Mouse (Mus musculus): ENCODE measurements at regions not wholly inside any gene's neighbourhood (a gene's known extent, or its start where the extent isn't known, plus 50 kb on each side); places are given as distances from the start of the nearest gene placed in this dataset.

DNA sequence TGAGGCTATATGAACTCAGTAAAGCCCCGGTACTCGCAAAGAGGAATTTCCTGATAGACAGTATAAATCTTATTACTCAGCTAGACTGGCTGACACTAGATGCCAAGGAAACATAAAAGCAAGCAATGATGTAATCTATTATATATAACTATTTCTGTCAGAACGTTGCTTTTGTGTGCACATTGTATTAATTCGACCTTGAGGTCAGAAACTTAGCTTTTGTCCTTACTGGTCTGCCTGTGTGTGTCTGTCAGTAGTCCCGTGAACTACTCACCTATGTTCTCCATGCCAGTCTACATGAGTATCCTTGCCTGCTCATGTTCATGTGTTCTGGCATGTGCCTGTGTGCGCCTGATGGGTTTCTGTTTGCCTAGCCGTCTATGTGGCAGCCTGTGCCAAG, 70.5 kb downstream of the Tmx1 start:
- intact Hi-C loops (cut with DNase I): no loop called here

DNA sequence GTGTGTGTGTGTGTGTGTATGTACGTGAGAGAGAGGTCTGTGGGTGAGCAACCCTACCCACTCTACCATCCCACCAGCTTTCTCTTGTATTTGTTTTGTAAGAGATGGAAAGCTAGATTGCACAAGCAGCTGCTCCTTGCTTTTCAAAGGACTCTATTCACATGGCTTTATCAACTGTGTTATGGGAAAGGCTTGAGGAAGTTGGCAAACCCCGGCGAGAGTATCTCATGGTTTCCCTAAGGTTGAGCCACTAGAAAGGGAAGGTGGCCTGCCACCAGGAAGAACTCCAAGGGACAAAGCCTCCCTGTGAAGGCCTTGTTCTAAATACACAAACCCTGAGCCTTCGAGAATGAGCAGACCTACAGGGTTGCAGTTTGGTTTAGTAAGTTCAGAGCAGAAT, 71.8 kb downstream of the Tmx1 start:
- intact Hi-C loops (cut with DNase I): no loop called here

DNA sequence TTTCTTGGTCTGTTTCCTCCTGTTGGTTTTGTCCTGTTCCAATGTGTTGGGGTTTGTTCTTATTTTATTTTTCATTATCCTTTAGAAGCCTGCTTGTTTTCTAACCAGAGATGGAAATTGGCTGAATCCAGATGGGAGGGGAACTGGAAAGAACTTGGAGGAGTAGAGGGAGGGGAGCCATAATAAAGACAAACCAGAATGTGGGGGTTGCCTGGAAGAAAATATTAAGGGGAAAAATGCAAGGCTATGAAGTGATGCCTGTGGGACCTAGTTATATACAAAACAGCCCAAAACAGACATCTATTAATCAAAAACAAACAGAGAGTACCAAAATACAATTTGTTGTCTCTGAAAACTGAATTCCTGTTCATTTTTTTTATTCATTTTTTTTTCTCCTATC, 78.8 kb downstream of the Tmx1 start:
- intact Hi-C loops (cut with DNase I): no loop called here

DNA sequence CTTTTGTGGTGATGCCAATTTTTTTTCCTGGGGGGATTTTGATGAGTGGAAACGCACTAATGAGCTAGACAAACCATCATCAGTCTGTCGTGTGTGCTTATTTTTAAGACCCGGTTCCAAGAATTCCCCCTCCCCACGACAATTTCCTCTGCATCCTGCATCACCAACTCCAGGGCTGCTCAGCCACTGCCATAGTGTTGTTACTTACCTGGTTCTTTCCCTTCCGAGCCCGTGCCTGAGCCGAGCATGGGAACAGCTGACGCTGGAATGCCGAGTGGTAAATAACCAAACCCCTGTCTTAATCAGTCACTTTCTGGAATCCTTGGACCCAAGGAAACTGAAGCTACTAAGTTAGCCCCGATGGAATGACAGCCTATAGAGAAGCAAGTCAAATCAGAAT, 79.3 kb downstream of the Tmx1 start:
- intact Hi-C loops (cut with DNase I): no loop called here

DNA sequence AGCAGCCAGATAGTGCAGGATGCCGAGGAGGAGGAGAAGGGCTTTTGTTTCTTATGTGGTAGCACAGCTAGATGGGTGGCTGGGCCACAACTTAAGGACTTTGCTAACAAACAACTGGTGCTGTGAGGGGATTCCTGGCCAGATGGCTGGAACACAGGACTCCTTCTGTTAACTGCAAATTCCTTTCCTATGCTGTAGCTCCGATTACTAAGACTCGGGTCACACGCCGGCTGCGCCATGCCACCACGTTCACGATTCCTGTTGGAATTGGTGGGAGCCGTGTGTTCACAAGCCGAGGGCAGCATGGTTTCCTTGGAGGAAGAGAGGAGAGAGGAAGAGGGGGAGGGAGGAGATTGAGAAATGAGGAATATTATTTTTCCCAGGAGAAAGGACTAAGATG, 79.9 kb downstream of the Tmx1 start:
- intact Hi-C loops (cut with DNase I): no loop called here

DNA sequence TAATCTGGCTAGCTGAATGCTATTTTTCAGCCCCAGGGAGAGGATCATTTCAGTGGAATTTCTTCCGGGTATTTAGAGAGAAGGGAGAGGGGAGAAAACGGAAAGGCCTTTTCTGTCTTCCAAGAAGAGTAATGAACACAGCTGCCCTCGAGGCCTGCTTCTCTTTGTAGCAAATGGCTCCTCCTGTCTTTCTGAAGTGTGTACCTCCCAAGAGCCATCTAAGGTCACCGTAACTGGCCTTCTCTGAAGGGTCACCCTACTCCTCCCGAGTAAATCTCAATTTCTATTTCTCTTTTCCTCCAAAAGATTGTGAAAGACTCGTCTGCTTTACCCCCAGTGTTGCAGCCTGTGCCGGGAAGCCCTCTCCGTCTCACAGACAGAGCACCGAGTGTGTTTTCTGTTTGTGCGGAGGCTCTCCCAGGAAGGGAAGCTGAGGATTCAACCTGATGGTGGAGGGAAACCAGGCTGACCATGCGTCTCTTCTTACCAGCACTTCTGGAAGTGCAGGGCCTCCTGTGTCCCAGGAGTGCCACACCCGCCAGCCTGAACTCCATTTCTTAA, 80.6 kb downstream of the Tmx1 start:
- intact Hi-C loops (cut with DNase I): no loop called here

DNA sequence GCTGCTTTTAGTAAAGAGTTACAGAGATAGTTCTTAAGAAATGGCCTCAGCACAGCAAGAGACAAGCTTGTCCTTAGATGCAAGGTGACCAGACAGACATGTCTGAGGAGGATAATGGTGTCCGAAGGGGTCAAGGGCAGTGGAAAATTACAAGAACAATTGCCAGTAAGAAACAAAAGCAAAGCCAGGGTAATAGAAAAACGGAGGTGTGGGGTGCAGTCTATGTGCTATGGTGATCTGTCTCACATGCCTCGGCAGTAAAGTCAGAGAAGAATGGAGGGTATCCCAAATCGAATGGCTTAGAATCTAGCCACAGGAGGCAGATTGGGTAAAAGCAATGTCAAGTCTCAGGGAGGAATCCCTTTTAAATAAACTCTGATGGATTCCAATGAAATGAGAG, 86.2 kb downstream of the Tmx1 start:
- intact Hi-C loops (cut with DNase I): no loop called here

DNA sequence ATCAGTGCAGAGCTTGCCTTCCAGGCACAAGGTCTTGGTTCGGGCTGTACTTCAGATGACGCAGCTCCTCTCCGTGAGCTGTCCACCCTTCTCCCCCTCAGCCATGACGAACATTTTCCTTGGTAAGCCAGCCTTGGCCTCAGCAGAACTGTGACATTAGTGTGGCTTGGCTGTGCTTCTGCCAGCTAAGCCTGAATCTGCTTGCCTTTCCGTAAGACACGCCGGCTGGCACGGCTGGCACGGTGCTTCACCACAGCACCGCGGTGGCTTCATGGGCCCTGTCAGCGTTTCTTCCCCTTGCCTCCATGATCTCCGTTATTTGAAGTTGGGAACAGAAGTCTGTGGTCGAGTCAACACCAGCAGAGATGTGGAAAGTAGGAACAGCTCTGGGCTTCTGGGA, 87.0 kb downstream of the Tmx1 start:
- intact Hi-C loops (cut with DNase I): no loop called here

DNA sequence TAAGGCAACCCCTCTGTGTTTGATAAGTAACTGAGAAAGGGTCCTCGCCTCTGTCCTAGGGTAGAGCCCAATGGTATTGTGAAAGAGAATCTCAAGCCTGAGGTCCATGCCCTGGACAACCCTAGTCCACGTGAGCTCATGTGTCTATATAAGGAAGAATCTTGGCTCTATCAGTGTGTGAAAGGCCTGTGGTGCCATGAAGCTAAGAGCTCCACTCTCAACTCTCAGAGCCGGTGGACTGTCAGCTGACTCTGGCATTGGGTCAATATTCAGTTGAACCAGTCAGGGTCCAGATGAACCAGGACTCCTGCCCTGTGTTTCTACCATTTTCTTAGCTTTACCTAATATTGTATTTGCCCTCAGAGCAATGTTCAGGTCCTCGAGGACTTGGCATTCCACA, 88.5 kb downstream of the Tmx1 start:
- intact Hi-C loops (cut with DNase I): no loop called here

DNA sequence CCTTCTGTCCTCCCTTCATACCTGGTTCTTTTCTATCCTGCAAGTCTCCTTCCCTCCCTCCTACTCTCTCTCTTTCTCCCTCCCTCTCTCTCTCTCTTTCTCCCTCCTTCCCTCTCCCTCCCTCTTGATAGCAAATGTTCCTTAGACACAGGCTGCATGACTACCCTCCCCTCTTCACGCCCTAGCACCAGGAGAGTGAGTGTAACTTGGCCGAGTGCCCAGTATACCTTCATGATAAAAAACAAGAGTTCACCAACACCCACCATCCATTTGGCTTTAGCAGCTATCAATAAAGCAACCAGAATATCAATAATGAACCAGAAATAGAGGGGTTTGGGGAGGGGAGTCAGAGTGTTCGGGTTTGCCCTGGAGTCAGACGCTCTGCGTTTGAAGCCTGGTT, 90.4 kb downstream of the Tmx1 start:
- intact Hi-C loops (cut with DNase I): no loop called here

DNA sequence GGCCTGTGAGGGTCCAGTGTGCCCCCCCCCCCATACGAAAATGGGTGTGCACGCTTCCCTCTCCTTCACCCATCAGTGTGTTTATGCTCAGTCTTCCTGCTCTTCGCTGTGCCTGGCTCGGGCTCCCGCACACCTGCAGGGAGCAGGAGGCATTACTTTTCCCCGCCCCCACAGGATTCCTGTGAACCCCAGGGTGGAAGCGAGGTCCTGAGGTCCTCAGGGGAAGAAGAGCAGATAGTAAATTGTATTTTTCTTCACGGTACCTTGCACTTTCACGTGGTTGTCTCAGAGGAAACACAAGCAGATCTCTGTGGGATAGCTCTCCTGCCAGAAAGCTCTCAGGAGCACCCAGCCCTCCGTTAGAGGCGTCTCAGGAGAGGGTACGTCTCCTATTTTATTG, 91.4 kb downstream of the Tmx1 start:
- intact Hi-C loops (cut with DNase I): no loop called here

DNA sequence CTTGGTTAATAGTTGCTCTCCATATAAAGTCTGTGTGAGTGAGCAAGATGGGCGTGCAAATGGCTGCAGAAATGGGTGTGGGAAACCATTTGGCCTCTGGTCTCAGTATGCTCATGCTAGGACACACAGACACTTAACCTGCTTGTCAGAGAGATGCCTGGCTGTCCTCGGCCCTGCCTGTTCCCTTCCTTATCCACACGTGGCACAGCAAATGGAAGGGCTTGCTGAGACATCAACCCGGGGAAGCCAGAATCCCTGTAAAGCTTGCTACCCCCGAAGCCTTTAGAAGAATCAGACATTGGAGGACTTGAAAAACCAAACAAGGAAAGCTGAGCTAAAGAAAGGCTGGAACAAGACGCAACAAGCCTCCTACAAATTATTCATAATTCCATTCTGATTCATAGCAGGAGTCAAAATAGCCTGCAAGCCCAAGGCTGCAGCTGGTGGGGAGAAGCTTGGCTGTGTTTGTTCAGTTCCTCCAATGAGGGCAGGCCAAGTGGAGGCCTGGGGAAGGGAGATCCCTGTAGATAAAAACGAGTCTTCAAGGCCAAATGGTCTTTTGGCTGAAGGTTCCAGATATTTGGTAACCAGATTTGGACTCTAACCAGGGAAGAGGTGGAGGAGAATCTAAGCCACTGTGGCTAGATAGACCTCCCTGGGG, 92.1 kb downstream of the Tmx1 start:
- intact Hi-C loops (cut with DNase I): loop anchor here (5.0 kb wide), 1 partner anchor 107 kb away; no protein-coding TSS in a partner anchor

DNA sequence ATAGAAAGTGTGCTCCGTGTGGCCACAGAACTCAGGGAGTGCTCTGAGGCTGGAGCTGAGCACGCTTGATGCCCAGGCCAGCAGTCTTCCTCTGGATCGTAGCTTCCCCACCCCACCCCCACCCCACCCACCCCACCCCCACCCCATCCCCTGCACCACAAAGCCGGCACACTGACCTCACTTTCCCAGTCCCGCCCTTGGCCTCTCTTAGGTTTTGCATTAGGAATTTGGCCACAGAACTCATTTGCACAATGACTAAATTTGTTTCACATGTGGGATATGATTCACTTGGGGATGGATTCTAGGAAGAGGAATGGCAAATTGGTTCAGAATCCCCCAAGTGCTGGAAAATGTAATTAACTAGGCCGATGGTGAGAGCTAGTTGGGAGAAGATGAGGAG, 94.3 kb downstream of the Tmx1 start:
- intact Hi-C loops (cut with DNase I): loop anchor here (5.0 kb wide), 1 partner anchor 105 kb away; no protein-coding TSS in a partner anchor

DNA sequence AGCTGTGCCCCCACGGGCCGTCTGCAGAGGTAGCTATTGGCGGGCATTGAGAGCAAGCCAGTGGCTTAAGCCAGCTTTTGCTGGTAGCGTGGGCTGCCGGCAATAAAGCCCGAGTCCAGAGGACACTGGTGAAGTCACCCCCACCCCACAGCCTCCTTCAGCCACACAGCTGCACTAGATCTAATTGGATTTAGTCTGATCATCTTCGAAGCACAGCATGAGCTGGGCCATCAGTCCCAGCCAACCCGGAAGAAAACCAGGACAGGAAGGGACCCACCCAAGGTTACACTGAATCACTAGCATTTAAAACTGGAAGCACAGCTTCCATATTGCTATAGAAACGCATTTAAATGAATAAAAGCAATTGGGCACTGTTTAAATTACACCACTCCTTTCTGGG, 96.4 kb downstream of the Tmx1 start:
- intact Hi-C loops (cut with DNase I): loop anchor here (5.0 kb wide), 1 partner anchor 103 kb away; no protein-coding TSS in a partner anchor

DNA sequence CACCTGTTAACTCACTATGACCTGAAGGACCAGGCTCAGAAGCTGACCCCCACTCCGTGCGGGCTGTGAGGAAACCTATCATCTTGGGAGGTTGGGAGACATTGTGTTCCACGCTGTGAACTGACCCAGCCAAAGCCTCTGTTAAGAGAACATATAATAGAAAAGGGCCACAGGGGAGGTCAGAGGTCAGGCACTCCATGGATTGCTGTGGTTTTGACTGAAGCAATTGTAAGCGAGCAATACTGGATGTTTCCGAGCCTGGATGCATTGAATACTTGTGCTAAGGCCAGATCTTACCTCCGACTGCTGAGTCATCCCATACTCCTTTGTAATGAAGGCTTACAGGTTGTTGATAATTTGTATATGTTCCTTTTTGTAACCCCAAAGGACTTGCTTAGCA, 101.0 kb downstream of the Tmx1 start:
- intact Hi-C loops (cut with DNase I): no loop called here

DNA sequence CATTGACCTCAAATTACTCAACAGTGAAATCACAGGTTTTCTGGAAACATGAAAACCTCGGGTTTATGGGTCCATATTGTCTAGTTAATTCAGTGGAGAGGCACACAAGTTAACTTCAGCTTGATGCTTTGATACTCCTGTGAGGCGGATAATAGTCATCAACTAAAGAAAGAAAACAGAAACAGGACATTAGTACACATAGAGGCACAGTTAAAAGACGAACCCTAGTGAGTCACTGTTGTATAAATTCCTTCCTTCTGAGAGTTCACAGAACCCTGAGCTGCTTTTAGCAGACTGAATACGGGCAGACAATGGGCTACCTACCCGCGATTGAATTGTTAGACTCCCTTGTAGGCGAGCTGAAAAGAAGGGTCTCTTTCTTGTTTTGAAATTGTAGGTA, 101.7 kb downstream of the Tmx1 start:
- intact Hi-C loops (cut with DNase I): no loop called here

DNA sequence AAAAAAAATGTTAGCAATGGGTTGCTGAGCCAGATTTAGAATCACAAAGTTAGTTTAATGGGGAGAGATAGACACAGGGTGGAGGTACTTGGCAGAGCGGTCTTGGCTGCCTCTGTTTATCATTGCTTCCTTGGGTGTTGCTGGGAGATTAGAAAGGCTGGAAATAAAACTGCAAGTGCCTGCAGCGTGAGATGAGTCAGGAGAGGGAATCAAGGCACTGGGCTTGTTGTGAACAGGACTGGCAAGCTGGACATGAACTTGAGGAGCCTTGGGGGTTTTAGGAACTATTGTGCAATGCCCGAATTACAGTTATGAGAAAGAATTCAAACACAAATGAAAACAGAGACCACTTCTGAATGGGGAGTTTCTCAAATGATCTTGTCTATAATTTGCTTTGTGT, 102.8 kb downstream of the Tmx1 start:
- intact Hi-C loops (cut with DNase I): no loop called here

DNA sequence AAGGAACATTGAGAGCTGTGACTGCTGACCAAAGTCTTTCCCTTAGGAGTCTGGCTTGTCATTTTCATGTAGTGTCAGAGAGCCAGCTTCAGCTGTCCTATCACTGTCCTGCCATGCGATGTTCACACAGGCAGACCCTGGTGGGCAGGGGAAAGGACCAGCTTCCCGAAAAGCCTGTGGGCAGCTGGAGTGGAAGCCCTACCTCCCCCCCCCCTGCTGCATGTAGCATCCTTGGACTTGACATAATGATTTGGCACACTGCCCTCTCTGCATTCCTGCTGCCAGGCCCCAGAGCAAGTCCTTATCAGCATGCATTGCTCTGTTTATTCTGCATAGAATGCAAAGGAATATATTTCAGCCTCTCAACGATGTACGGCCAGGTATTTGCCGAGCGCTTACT, 103.9 kb downstream of the Tmx1 start:
- intact Hi-C loops (cut with DNase I): no loop called here

DNA sequence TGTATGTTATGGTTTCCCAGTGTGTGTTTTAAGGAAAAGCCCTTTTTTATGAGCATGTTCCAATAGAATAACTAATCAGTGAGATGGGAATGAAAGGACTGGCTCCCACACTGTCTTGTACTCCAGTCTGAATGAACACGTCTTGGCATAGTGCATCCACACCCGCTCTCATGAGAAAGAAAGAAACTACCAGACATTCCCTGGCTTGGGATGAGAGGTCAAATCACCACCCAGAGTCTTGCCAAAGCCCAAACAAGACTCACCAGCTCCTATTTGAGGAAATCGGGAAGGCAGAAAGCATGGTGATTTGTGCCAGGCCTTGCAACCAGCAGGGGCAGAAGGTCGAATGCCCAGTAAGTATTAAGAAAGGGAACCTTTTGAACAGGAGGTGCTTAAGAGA, 110.6 kb downstream of the Tmx1 start:
- intact Hi-C loops (cut with DNase I): no loop called here

DNA sequence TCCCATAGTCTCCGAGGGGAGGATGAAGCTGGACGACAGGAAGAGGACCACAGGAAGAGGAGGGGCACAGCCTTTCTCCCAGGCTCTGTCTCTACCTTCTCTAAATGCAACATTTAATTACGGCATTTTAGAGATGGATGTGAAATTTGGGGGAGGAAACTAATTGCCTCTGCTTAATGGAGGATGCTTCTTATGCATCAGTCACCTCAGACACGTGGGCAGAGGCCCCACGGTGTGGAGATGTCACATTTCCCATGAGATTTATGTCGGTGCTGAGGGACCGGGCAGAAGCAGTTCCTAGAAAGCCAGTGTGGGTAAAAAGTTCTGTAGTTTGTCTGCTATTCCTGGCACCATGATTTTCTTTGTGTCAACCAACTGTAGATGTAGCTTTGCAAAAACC, 122.8 kb downstream of the Tmx1 start:
- intact Hi-C loops (cut with DNase I): no loop called here

DNA sequence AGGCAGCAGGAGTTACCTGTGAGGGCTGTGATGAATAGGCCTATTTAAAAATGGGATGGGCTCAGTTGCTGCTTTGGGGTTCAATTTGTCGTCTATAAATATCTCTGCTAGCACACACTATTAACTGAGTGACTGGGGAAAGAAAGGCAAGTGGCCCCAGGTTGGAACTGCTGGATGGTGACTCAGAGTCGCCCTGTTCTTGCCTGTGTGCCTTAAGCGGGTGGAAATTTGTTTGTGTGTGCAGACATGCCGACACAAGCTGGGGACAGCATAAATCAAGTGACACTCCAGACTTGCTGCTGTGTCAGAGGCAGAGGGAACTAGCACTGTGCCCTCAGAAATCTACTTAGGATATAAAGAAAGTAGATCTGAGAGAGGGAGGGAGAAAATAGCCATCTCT, 124.9 kb downstream of the Tmx1 start:
- intact Hi-C loops (cut with DNase I): no loop called here

DNA sequence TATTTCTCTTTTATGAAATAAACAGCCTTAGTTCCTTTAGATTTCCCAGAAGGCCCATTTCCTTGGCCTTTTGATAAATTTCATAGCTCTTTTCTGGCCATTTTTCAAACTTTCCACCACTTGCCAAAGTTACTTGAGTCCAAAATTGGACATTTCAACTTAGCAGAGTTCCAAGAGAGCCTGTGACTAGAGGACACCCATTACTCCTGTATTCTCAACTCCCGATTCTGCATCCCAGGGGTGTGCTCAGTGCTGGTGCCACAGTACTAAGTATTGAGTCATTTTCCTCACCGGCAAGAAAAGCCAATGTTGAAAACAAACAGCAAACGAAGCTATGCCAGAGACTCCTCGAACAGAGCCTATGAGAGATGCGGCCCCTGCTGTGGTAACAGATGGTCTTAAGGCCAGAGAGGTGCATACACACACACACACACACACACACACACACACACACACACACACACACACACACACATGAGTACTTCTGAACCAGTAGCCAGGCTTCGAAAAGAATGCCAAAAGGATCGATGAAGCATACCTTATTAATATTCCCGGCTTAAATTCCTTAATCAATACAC, 126.5 kb downstream of the Tmx1 start:
- intact Hi-C loops (cut with DNase I): no loop called here

DNA sequence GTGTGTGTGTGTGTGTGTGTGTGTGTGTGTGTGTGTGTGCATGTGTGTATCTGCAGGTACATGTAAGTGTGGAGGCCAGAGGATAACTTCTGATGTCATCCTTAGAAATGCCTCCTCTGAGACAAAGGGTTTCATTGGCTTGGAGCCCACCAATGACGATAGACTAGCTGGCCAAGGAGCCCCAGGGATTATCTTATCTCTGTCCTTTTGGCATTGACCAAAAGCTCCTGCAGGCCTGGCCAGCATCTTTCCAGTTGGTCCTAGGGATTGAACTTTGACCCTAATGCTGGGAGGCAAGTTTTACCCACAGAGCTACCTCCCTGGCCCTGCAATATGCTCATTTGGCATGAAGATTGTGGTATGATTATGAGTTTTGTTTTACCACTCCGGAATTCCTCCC, 133.3 kb downstream of the Tmx1 start:
- intact Hi-C loops (cut with DNase I): no loop called here
